Mouse (Mus musculus) intestine, embryonic 15.5 days (tissue): ENCODE results near the gene Ddx42. TPM values are rescaled to one million over a fixed set of nuclear protein-coding genes. Genes with fewer than 3 reads are reported as not detected.

ENCODE experiments used
- ATAC-seq: fragments of 200-750 bp; cut with Nextera tagmentation; 2 replicates; pipeline ENCODE4 v1.8.0; 2017; ENCODE audit warnings: moderate TSS enrichment, moderate library complexity
- H3K27ac ChIP-seq: fragments of 300-500 bp; sonication (generic); 2 replicates; pipeline ENCODE4 v1.5.1; 2015; ENCODE audit warnings: mild to moderate bottlenecking, inconsistent platforms
- H3K27me3 ChIP-seq: fragments of 300-500 bp; sonication (generic); replicated peaks from 2 replicates; pipeline ENCODE4 v1.6.1; 2015; ENCODE audit warnings: inconsistent platforms
- H3K36me3 ChIP-seq: fragments of 300-500 bp; sonication (generic); 2 replicates; pipeline ENCODE4 v1.6.1; 2015; ENCODE audit warnings: inconsistent platforms
- H3K4me1 ChIP-seq: fragments of 300-500 bp; sonication (generic); replicated peaks from 2 replicates; pipeline ENCODE4 v1.6.1; 2015; ENCODE audit warnings: inconsistent platforms
- H3K4me2 ChIP-seq: fragments of 300-500 bp; sonication (generic); replicated peaks from 2 replicates; pipeline ENCODE4 v1.6.1; 2015; ENCODE audit warnings: mild to moderate bottlenecking, inconsistent platforms
- H3K4me3 ChIP-seq: fragments of 300-500 bp; sonication (generic); replicated peaks from 2 replicates; pipeline ENCODE4 v1.5.1; 2015; ENCODE audit warnings: inconsistent platforms
- H3K9ac ChIP-seq: fragments of 300-500 bp; sonication (generic); 2 replicates; pipeline ENCODE4 v1.6.1; 2015; ENCODE audit warnings: inconsistent platforms
- H3K9me3 ChIP-seq: fragments of 300-500 bp; sonication (generic); 2 replicates; pipeline ENCODE4 v1.6.1; 2016; ENCODE audit warnings: inconsistent platforms
- WGBS: fragments of 180-500 bp; shearing (Covaris S2); methylation state at CpG from one replicate; pipeline ENCODE4 v1.1.7; 2015; 5-methylcytosine and 5-hydroxymethylcytosine counted together
- polyA plus RNA-seq: library from polyadenylated mRNA; unstranded; fragments of >200 nt; fragmentation: Nextera tagmentation; extraction: Ambion mirVana; gene quantifications from 2 replicates; pipeline ENCODE4 v1.2.1, GENCODE M21; 2015

The Ddx42 gene
- polyA plus RNA-seq, 1 experiment from 2014 or later, result 62.9 TPM

GRCm38 (mm10) chr11:106263963-106264362 is 47.2 kb downstream of the Ddx42 start:
- no peak overlapping the region for H3K27ac ChIP-seq
- no peak for ATAC-seq
- H3K36me3 ChIP-seq, result peaks cover 52% of the 10 kb centered on the region
- no peak overlapping the region for H3K9ac ChIP-seq
- WGBS, result 85% methylated on average over 9 of the region's 9 CpGs
- peaks cover 18% of the 10 kb centered on the region for H3K4me1 ChIP-seq
- no peak overlapping the region for H3K4me2 ChIP-seq
- H3K27me3 ChIP-seq, result no peaks in the 10 kb centered on the region
- no peaks in the 10 kb centered on the region for H3K9me3 ChIP-seq
- H3K4me3 ChIP-seq, result no peak overlapping the region

DNA sequence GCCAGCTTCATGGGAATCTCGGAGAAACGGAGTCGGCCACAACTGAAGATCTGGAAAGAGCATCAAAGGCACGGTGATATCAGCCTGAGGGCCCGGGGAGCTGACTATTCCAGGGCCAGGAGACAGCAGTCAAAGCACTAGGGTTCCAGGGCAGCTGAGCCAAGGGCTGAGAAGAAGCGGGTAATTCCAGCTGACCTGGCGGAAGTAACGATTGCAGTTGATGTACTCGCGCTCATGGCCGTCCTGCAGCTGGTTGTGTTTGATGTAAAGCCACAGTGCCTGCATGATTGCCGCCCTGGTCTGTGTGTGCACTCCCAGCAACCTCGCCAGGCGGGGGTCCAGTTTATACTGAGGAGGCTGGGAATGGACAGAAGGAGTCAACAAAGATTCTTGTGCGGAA is 48.3 kb downstream of the Ddx42 start:
- Histone ChIP-seq H3K27ac (no peak overlapping the region), H3K4me3 (no peak overlapping the region), H3K36me3 (peaks cover 52% of the 10 kb centered on the region), H3K4me2 (no peak overlapping the region), H3K4me1 (peaks cover 25% of the 10 kb centered on the region), H3K9me3 (no peaks in the 10 kb centered on the region), H3K27me3 (no peaks in the 10 kb centered on the region), H3K9ac (no peak overlapping the region)
- 88% methylated on average over 15 of the region's 15 CpGs for WGBS
- ATAC-seq, result no peak

GRCm38 (mm10) chr11:106265570-106265969 is 48.8 kb downstream of the Ddx42 start:
- Histone ChIP-seq H3K36me3 (peaks cover 52% of the 10 kb centered on the region), H3K27me3 (no peaks in the 10 kb centered on the region), H3K27ac (no peak overlapping the region), H3K9ac (no peak overlapping the region), H3K4me2 (no peak overlapping the region), H3K9me3 (no peaks in the 10 kb centered on the region), H3K4me3 (no peak overlapping the region), H3K4me1 (peaks cover 31% of the 10 kb centered on the region)
- no peak for ATAC-seq
- WGBS, result 92% methylated on average over 4 of the region's 4 CpGs

DNA sequence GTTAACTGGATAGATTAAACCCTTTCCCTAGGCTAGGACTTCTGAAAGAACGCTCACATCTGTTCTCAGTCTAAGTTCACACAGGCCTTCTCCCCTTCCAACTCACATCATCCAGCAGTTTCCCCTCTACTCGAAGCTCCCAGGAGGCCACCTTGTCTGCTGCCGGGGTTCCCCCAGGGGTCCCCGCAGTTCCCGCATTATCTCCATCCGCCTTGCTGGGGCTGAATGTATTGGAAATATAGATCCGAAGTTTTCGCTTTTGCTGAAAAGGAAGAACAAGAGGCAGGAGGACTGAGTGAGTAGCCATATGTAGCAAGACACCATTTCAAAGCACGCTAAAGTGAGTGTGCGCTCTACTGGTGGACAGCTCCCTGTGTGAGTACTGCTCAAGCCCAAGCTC is 49.7 kb downstream of the Ddx42 start:
- no peak overlapping the region for H3K4me2 ChIP-seq
- H3K9me3 ChIP-seq, result no peaks in the 10 kb centered on the region
- H3K27ac ChIP-seq, result no peak overlapping the region
- 95% methylated on average over 10 of the region's 10 CpGs for WGBS
- no peak overlapping the region for H3K9ac ChIP-seq
- H3K4me3 ChIP-seq, result no peak overlapping the region
- H3K36me3 ChIP-seq, result peaks cover 51% of the 10 kb centered on the region
- H3K27me3 ChIP-seq, result no peaks in the 10 kb centered on the region
- no peak for ATAC-seq
- peaks cover 37% of the 10 kb centered on the region for H3K4me1 ChIP-seq

- Histone ChIP-seq H3K27ac (no peak overlapping the region), H3K36me3 (peaks cover 42% of the 10 kb centered on the region), H3K4me3 (no peak overlapping the region), H3K9ac (no peak overlapping the region), H3K4me1 (peaks cover 39% of the 10 kb centered on the region), H3K27me3 (no peaks in the 10 kb centered on the region), H3K4me2 (no peak overlapping the region), H3K9me3 (no peaks in the 10 kb centered on the region)
- 74% methylated on average over 15 of the region's 15 CpGs for WGBS
- ATAC-seq, result peak; percentile 15; the same call in 1 of the 2 replicates
These were observed 50.7 kb downstream of the Ddx42 start for GRCm38 (mm10) chr11:106267311-106267852.

GRCm38 (mm10) chr11:106267871-106268270 is 51.1 kb downstream of the Ddx42 start:
- no peak overlapping the region; the same call in 1 of the 2 replicates for H3K9ac ChIP-seq

GRCm38 (mm10) chr11:106268326-106269059 is 51.8 kb downstream of the Ddx42 start:
- H3K9me3 ChIP-seq, result no peaks in the 10 kb centered on the region
- H3K27ac ChIP-seq, result peak overlapping the region; percentile 82
- peak overlapping the region; percentile 39 for H3K9ac ChIP-seq
- peak overlapping the region; percentile 47 for H3K4me2 ChIP-seq
- ATAC-seq, result no peak
- H3K27me3 ChIP-seq, result no peaks in the 10 kb centered on the region
- WGBS, result 29% methylated on average over 8 of the region's 8 CpGs
- no peak overlapping the region for H3K4me3 ChIP-seq
- H3K4me1 ChIP-seq, result peaks cover 39% of the 10 kb centered on the region
- H3K36me3 ChIP-seq, result peaks cover 33% of the 10 kb centered on the region

More at GRCm38 (mm10) chr11:106267871-106268270, 51.1 kb downstream of the Ddx42 start:
- H3K27ac ChIP-seq, result peak overlapping the region; percentile 82
- H3K27me3 ChIP-seq, result no peaks in the 10 kb centered on the region
- peaks cover 38% of the 10 kb centered on the region for H3K36me3 ChIP-seq
- H3K9me3 ChIP-seq, result no peaks in the 10 kb centered on the region
- peaks cover 39% of the 10 kb centered on the region for H3K4me1 ChIP-seq
- no peak for ATAC-seq
- peak overlapping the region; percentile 47 for H3K4me2 ChIP-seq
- WGBS, result 73% methylated on average over 5 of the region's 5 CpGs
- no peak overlapping the region for H3K4me3 ChIP-seq

GRCm38 (mm10) chr11:106269060-106269431 is 52.3 kb downstream of the Ddx42 start:
- Histone ChIP-seq H3K9me3 (no peaks in the 10 kb centered on the region), H3K4me3 (no peak overlapping the region; the same call in 1 of the 2 replicates), H3K9ac (0 out of 2 replicates have a peak overlapping the region, but pooled peaks have one; percentile 20), H3K36me3 (peaks cover 27% of the 10 kb centered on the region), H3K27ac (peak overlapping the region; percentile 82), H3K4me2 (peak overlapping the region; percentile 47), H3K27me3 (no peaks in the 10 kb centered on the region), H3K4me1 (peaks cover 41% of the 10 kb centered on the region)
- ATAC-seq, result no peak
- WGBS, result 19% methylated on average over 3 of the region's 3 CpGs

GRCm38 (mm10) chr11:106271131-106271793 is 54.5 kb downstream of the Ddx42 start:
- 17% methylated on average over 5 of the region's 5 CpGs for WGBS

DNA sequence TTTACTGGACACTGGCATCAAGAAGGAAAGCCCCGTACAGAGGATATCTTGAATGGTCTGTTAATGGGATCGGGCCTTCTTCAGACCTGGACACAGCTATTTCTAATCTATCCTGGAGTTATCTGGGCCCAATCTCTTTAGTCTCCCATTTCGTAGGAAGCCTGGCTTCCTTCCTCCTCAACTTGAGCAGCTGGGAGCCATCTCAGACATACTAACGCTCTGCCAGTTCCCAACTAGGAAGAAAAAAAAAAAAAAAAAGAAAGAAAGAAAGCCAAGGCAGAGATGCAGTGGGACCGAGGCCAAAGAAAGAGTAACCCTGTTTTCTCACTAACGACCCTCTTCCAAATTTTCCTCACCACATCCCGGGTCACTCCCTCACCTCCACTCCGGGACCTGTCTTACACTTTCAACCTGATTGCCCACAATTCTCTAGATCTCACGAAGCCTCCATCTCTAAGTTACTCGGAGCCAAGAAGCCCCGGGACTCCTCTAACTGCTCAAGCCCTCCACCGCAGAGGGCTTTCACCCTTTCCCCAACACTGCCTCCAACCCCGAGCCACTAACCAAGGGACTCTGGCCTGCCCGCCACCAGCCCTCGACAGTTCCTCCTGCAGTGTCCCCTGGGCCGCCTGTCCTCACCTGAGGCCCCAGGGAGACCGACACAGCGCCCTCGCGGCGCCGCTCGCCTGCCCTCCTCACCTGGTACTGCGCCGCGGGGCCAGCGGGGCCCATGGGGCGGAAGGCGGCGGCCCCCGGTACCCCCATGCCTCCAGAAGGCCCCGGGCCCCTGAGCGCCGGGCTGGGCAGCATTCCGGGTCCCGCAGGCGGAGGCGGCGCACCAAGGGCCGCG is 55.3 kb downstream of the Ddx42 start:
- peaks cover 54% of the 10 kb centered on the region for H3K4me1 ChIP-seq
- H3K36me3 ChIP-seq, result no peaks in the 10 kb centered on the region
- peak overlapping the region; percentile 100 for H3K4me3 ChIP-seq
- ATAC-seq, result peak; percentile 51
- H3K27me3 ChIP-seq, result no peaks in the 10 kb centered on the region
- WGBS, result under 1% methylated on average over 38 of the region's 41 CpGs
- H3K9me3 ChIP-seq, result no peaks in the 10 kb centered on the region
- H3K27ac ChIP-seq, result peak overlapping the region; percentile 98
- peak overlapping the region; percentile 92 for H3K4me2 ChIP-seq
- peak overlapping the region; percentile 100 for H3K9ac ChIP-seq

More at GRCm38 (mm10) chr11:106271131-106271793, 54.5 kb downstream of the Ddx42 start:
- peak overlapping the region; percentile 100 for H3K9ac ChIP-seq
- no peaks in the 10 kb centered on the region for H3K9me3 ChIP-seq
- peak overlapping the region; percentile 100 for H3K4me3 ChIP-seq
- H3K27ac ChIP-seq, result peak overlapping the region; percentile 98
- H3K27me3 ChIP-seq, result no peaks in the 10 kb centered on the region
- H3K36me3 ChIP-seq, result peaks cover 7% of the 10 kb centered on the region
- no peak for ATAC-seq
- peaks cover 53% of the 10 kb centered on the region for H3K4me1 ChIP-seq
- H3K4me2 ChIP-seq, result peak overlapping the region; percentile 92

- Histone ChIP-seq H3K9ac (peak within 1 kb of the TSS; percentile 100), H3K27me3 (no peaks in the 10 kb centered on the region), H3K4me2 (peak within 1 kb of the TSS; percentile 92), H3K4me3 (peak within 1 kb of the TSS; percentile 100), H3K27ac (peak within 1 kb of the TSS; percentile 98), H3K9me3 (no peaks in the 10 kb centered on the region), H3K36me3 (no peaks in the 10 kb centered on the region), H3K4me1 (peaks cover 48% of the 10 kb centered on the region)
- peak; percentile 95 for ATAC-seq
- under 1% methylated on average over 72 of the region's 72 CpGs for WGBS
These were observed 56.1 kb downstream of the Ddx42 start, which contains the start of gene Smarcd2 for GRCm38 (mm10) chr11:106272644-106273310. Smarcd2 (minus strand) TSS chr11:106272972.
